Mouse (Mus musculus) liver, adult 2 months (tissue): ENCODE measurements around the gene Oat. TPM values are rescaled to one million over a fixed set of nuclear protein-coding genes. Genes with fewer than 3 reads are reported as not detected.

Experiments used
- DNase-seq: peaks from one replicate; pipeline ENCODE4 v3.0.0-alpha.2; 2011; ENCODE audit warnings: low read depth, low spot score; ENCODE audit errors: extremely low read depth
- H3K27ac ChIP-seq: fragments of 200-500 bp; replicated peaks from 2 replicates; pipeline ENCODE4 v1.5.1; 2012; ENCODE audit warnings: low read depth, mild to moderate bottlenecking, control low read depth, inconsistent platforms, low read length; ENCODE audit not compliant: insufficient read depth
- H3K27me3 ChIP-seq: fragments of 200-500 bp; 2 replicates; pipeline ENCODE4 v1.6.1; 2012; ENCODE audit warnings: mild to moderate bottlenecking, moderate library complexity, low read length, inconsistent platforms; ENCODE audit not compliant: control insufficient read depth, insufficient read depth
- H3K36me3 ChIP-seq: fragments of 200-500 bp; 2 replicates; pipeline ENCODE4 v1.6.1; 2012; ENCODE audit warnings: low read length, inconsistent platforms; ENCODE audit not compliant: control insufficient read depth, insufficient read depth
- H3K4me1 ChIP-seq: fragments of 200-500 bp; 2 replicates; pipeline ENCODE4 v1.6.1; 2011; ENCODE audit warnings: low read length; ENCODE audit not compliant: control insufficient read depth, insufficient read depth
- H3K4me3 ChIP-seq: fragments of 200-500 bp; 2 replicates; pipeline ENCODE4 v1.5.1; 2011; ENCODE audit warnings: low read depth, mild to moderate bottlenecking, control low read depth, low read length, moderate library complexity; ENCODE audit not compliant: insufficient read depth
- H3K79me2 ChIP-seq: fragments of 200-500 bp; 2 replicates; pipeline ENCODE4 v1.6.1; 2012; ENCODE audit warnings: inconsistent platforms, mild to moderate bottlenecking, low read length, moderate library complexity; ENCODE audit not compliant: control insufficient read depth, insufficient read depth
- H3K9ac ChIP-seq: fragments of 200-500 bp; 2 replicates; pipeline ENCODE4 v1.6.1; 2012; ENCODE audit warnings: low read depth, mild to moderate bottlenecking, control low read depth, inconsistent platforms, low read length
- CTCF ChIP-seq: fragments of 200-500 bp; IDR thresholded peaks from 2 replicates; pipeline ENCODE4 v1.5.1; 2011; ENCODE audit warnings: low read depth, low read length, control low read depth
- POLR2A ChIP-seq: fragments of 200-500 bp; IDR thresholded peaks from 2 replicates; pipeline ENCODE4 v1.6.1; 2011; ENCODE audit warnings: low read length, control low read depth; ENCODE audit not compliant: insufficient read depth; ENCODE audit errors: extremely low read depth
- WGBS: fragments of 180-500 bp; shearing (Covaris S2); methylation state at CpG from one replicate; pipeline ENCODE4 v1.1.7; 2018; 5-methylcytosine and 5-hydroxymethylcytosine counted together
- polyA plus RNA-seq: library from polyadenylated mRNA; depleted of rRNA; stranded (reverse); fragments of >200 nt; gene quantifications from 2 replicates; pipeline ENCODE4 v1.2.3, GENCODE M21; 2012
- total RNA-seq: library from RNA; depleted of rRNA; stranded (reverse); fragments of >200 nt; gene quantifications from 2 replicates; pipeline ENCODE4 v1.2.3, GENCODE M21; 2014

Gene Oat
- total and polyA plus RNA-seq, 2 experiments = 1,069 to 1,626 TPM

DNA sequence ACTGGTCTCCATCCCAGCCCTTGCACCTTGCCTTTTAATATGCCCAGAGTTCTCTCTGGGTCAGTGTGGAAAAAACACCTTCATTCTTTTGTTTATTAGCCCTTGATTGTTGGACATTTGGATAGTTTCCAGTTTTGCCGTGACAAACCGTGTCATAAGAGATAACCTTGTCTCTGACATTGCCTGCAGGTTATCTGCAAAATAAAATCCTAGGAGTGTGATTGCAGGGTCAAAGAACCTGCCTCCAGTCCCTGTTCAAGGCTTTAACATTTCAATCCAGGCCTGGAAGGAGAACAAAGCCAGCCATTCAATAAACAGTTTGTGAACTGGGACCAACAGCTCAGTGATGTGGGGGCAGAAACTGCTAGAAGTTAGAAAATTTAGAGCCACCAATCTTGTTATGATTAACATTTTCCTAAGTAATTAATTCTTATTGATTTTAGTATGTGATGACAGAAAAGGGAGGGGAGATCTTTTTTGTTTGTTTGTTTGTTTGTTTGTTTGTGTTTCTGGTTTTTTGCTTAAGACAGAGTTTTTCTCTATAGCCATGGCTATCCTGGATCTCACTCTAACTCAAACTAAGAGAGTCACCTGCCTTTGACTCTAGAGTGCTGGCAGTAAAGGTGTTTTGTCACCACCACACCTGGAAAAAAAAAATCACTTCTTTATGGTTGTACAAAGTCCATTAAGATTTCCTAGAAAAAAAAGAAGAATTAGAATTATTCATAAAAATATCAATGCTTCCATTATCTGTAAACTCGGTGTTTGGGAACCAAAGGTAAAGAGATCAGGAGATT lies 9.7 kb upstream of the Oat start:
- no peaks in the 10 kb centered on the region for H3K36me3 ChIP-seq
- DNase-seq = peak; percentile 82
- 26% methylated on average over 3 of the region's 3 CpGs for WGBS
- no peaks in the 10 kb centered on the region for H3K79me2 ChIP-seq
- no peaks in the 10 kb centered on the region; the same call in 1 of the 2 replicates for H3K27me3 ChIP-seq
- no peak overlapping the region for H3K27ac ChIP-seq
- no peaks in the 10 kb centered on the region for H3K4me1 ChIP-seq
- H3K9ac ChIP-seq = no peak overlapping the region
- TF ChIP-seq CTCF (no peak), POLR2A (no peak)
- no peak overlapping the region for H3K4me3 ChIP-seq

- no peak for TF ChIP-seq CTCF
- no peak for TF ChIP-seq POLR2A
- Histone ChIP-seq H3K9ac (no peak overlapping the region), H3K27me3 (no peaks in the 10 kb centered on the region; the same call in 1 of the 2 replicates), H3K36me3 (no peaks in the 10 kb centered on the region), H3K4me1 (peaks cover 2% of the 10 kb centered on the region; the same call in 1 of the 2 replicates), H3K27ac (no peak overlapping the region), H3K4me3 (no peak overlapping the region), H3K79me2 (no peaks in the 10 kb centered on the region)
- DNase-seq = no peak
- 91% methylated on average over 2 of the region's 2 CpGs for WGBS
These were observed 5.2 kb upstream of the Oat start for GRCm38 (mm10) chr7:132581441-132581840.

GRCm38 (mm10) chr7:132580511-132580910 lies 4.3 kb upstream of the Oat start:
- WGBS = 52% methylated on average over 6 of the region's 6 CpGs
- H3K36me3 ChIP-seq = no peaks in the 10 kb centered on the region
- no peak for DNase-seq
- no peak overlapping the region for H3K27ac ChIP-seq
- H3K27me3 ChIP-seq = no peaks in the 10 kb centered on the region
- H3K4me1 ChIP-seq = peaks cover 2% of the 10 kb centered on the region; the same call in 1 of the 2 replicates
- no peak overlapping the region for H3K9ac ChIP-seq
- H3K4me3 ChIP-seq = no peak overlapping the region
- no peaks in the 10 kb centered on the region for H3K79me2 ChIP-seq
- no peak for TF ChIP-seq CTCF
- TF ChIP-seq POLR2A = no peak

DNA sequence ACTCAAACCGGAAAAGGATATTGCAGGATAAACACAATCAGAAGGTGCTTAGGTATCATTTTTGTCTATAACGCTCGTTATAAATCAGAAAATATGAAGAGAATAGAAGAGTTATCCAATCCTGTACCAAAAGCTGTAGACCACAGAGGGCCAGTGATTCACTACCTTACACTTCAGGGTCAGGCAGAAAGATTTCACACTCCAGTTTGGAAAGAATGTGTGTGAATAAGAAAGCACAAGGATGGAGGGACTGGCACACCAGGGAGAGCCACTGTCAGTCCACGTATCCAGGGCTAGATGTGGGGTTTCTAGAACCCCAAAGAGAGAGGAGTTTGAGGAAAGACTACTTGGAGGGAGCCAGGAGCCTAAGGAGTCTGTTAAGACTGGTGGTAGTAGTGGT lies 693 bp upstream of the Oat start:
- no peaks in the 10 kb centered on the region for H3K79me2 ChIP-seq
- no peak for DNase-seq
- no peak overlapping the region for H3K4me3 ChIP-seq
- no peaks in the 10 kb centered on the region for H3K27me3 ChIP-seq
- no peak overlapping the region for H3K9ac ChIP-seq
- TF ChIP-seq POLR2A (no peak), CTCF (no peak)
- H3K36me3 ChIP-seq = no peaks in the 10 kb centered on the region
- H3K4me1 ChIP-seq = peaks cover 8% of the 10 kb centered on the region
- WGBS = 45% methylated on average over 4 of the region's 4 CpGs
- no peak overlapping the region for H3K27ac ChIP-seq

- no peaks in the 10 kb centered on the region for H3K27me3 ChIP-seq
- peak overlapping the region; percentile 89 for H3K4me3 ChIP-seq
- no peaks in the 10 kb centered on the region for H3K79me2 ChIP-seq
- TF ChIP-seq POLR2A (no peak), CTCF (peak; percentile 78)
- peak overlapping the region; percentile 93 for H3K9ac ChIP-seq
- WGBS = under 1% methylated on average over 13 of the region's 13 CpGs
- peak; percentile 79 for DNase-seq
- peak overlapping the region; percentile 34 for H3K27ac ChIP-seq
- H3K4me1 ChIP-seq = peaks cover 12% of the 10 kb centered on the region
- no peaks in the 10 kb centered on the region for H3K36me3 ChIP-seq
These were observed 575 bp downstream of the Oat start for GRCm38 (mm10) chr7:132575623-132576022.

- H3K4me1 ChIP-seq = peaks cover 12% of the 10 kb centered on the region
- TF ChIP-seq POLR2A (no peak), CTCF (no peak)
- WGBS = 18% methylated on average over 5 of the region's 5 CpGs
- DNase-seq = peak; percentile 93
- no peak overlapping the region for H3K9ac ChIP-seq
- H3K27ac ChIP-seq = no peak overlapping the region
- no peaks in the 10 kb centered on the region for H3K27me3 ChIP-seq
- H3K36me3 ChIP-seq = no peaks in the 10 kb centered on the region
- H3K4me3 ChIP-seq = peak overlapping the region; percentile 13; the same call in 1 of the 2 replicates
- no peaks in the 10 kb centered on the region for H3K79me2 ChIP-seq
These were observed 1.6 kb downstream of the Oat start for GRCm38 (mm10) chr7:132574646-132575045.
